Mouse (Mus musculus) spleen, adult 2 months (tissue): ENCODE measurements around the gene Rai14.

Experiments used
- CTCF ChIP-seq: fragments of 200-500 bp; IDR thresholded peaks from 2 replicates; pipeline ENCODE4 v1.5.1; 2011; ENCODE audit warnings: mild to moderate bottlenecking, inconsistent platforms; ENCODE audit not compliant: insufficient read depth, insufficient read length, insufficient replicate concordance; ENCODE audit errors: extremely low read depth
- POLR2A ChIP-seq: fragments of 200-500 bp; IDR thresholded peaks from 2 replicates; pipeline ENCODE4 v1.6.1; 2011; ENCODE audit warnings: low read depth, low read length, inconsistent platforms

GRCm38 (mm10) chr15:10562281-10562680, 152.1 kb downstream of the Rai14 start:
- TF ChIP-seq CTCF: no peak
- TF ChIP-seq POLR2A: no peak
